Mouse (Mus musculus) forebrain, embryonic 11.5 days (tissue): ENCODE results near the gene Dusp27. TPM values are rescaled to one million over a fixed set of nuclear protein-coding genes. Genes with fewer than 3 reads are reported as not detected.
A peak's percentile ranks its signal among the peaks of the same experiment; 100 is the strongest.

Source experiments
- ATAC-seq: fragments of 200-750 bp; cut with Nextera tagmentation; replicated peaks from 2 replicates; pipeline ENCODE4 v1.8.0; 2017; ENCODE audit warnings: moderate TSS enrichment; ENCODE audit not compliant: low FRiP score
- DNase-seq: peaks from one replicate; pipeline ENCODE4 v3.0.0-alpha.2; 2017; ENCODE audit warnings: low spot score
- H3K27ac ChIP-seq: fragments of 300-500 bp; sonication (generic); 2 replicates; pipeline ENCODE4 v1.5.1; 2014; ENCODE audit warnings: low read depth, low read length
- H3K27me3 ChIP-seq: fragments of 300-500 bp; sonication (generic); 2 replicates; pipeline ENCODE4 v1.6.1; 2014; ENCODE audit warnings: mild to moderate bottlenecking, low read length, mixed read lengths; ENCODE audit not compliant: control insufficient read depth, insufficient read depth
- H3K36me3 ChIP-seq: fragments of 300-500 bp; sonication (generic); 2 replicates; pipeline ENCODE4 v1.6.1; 2014; ENCODE audit warnings: mild to moderate bottlenecking, low read length, moderate library complexity, mixed read lengths; ENCODE audit not compliant: control insufficient read depth, insufficient read depth
- H3K4me1 ChIP-seq: fragments of 300-500 bp; sonication (generic); replicated peaks from 2 replicates; pipeline ENCODE4 v1.6.1; 2014; ENCODE audit warnings: low read length, mixed read lengths; ENCODE audit not compliant: control insufficient read depth, insufficient read depth
- H3K4me2 ChIP-seq: fragments of 300-500 bp; sonication (generic); 2 replicates; pipeline ENCODE4 v1.6.1; 2014; ENCODE audit warnings: low read depth, mild to moderate bottlenecking, low read length, moderate library complexity, mixed read lengths; ENCODE audit not compliant: severe bottlenecking
- H3K4me3 ChIP-seq: fragments of 300-500 bp; sonication (generic); 2 replicates; pipeline ENCODE4 v1.5.1; 2014; ENCODE audit warnings: low read depth, low read length
- H3K9ac ChIP-seq: fragments of 300-500 bp; sonication (generic); 2 replicates; pipeline ENCODE4 v1.6.1; 2014; ENCODE audit warnings: low read length
- H3K9me3 ChIP-seq: fragments of 300-500 bp; sonication (generic); 2 replicates; pipeline ENCODE4 v1.6.1; 2016; ENCODE audit warnings: low read length, mixed read lengths; ENCODE audit not compliant: control insufficient read depth
- WGBS: fragments of 180-500 bp; shearing (Covaris S2); extraction: QIAGEN DNeasy Blood & Tissue Kit; methylation state at CpG from one replicate; pipeline ENCODE4 v1.1.7; 2014; 5-methylcytosine and 5-hydroxymethylcytosine counted together
- polyA plus RNA-seq: library from polyadenylated mRNA; unstranded; fragments of >200 nt; fragmentation: Nextera tagmentation; extraction: Ambion mirVana; gene quantifications from 2 replicates; pipeline ENCODE4 v1.2.1, GENCODE M21; 2014

Dusp27 gene
- 1.8 and 2.2 TPM in 2 replicates for polyA plus RNA-seq

- DNase-seq = peak; percentile 35
- H3K4me2 ChIP-seq = 0 out of 2 replicates have a peak within 1 kb of the TSS, but pooled peaks have one; percentile 1
These were observed at the start of gene Dusp27 for GRCm38 (mm10) chr1:166127719-166128118. Gene Dusp27 (minus strand): TSS chr1:166127922.

DNA sequence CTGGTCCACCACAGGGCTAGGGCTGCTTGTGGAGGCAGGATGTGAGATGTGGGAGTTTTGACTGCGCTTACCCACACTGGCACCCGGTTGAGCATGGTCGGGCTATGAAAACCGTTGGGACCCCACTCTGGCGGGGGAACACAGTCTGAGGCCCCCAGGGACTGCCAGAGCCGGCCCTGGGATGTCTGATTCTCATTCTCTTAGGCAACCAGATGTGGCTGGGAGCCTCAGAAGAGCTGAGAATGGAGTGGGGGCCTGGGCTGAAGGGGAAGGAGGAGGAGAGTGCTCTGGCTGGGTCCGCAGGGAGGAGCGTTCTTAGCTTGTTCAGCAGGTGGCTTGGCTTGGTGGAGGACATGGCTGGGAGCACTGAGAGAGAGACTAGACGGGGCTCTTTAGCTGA, 45.9 kb upstream of the Dusp27 start:
- H3K4me3 ChIP-seq = no peak overlapping the region
- no peaks in the 10 kb centered on the region for H3K9me3 ChIP-seq
- no peaks in the 10 kb centered on the region for H3K27me3 ChIP-seq
- WGBS = 77% methylated on average over 9 of the region's 9 CpGs
- no peak overlapping the region for H3K4me2 ChIP-seq
- H3K4me1 ChIP-seq = no peaks in the 10 kb centered on the region
- H3K9ac ChIP-seq = no peak overlapping the region
- no peak overlapping the region for H3K27ac ChIP-seq
- DNase-seq (peak; percentile 42), ATAC-seq (no peak)
- no peaks in the 10 kb centered on the region for H3K36me3 ChIP-seq

More at GRCm38 (mm10) chr1:166127719-166128118, at the start of gene Dusp27:
- WGBS = 52% methylated on average over 4 of the region's 4 CpGs
- H3K4me3 ChIP-seq = no peak within 1 kb of the TSS
- H3K9me3 ChIP-seq = no peaks in the 10 kb centered on the region; the same call in 1 of the 2 replicates
- no peak within 1 kb of the TSS for H3K27ac ChIP-seq
- no peaks in the 10 kb centered on the region for H3K4me1 ChIP-seq
- H3K36me3 ChIP-seq = no peaks in the 10 kb centered on the region
- no peak within 1 kb of the TSS for H3K9ac ChIP-seq
- ATAC-seq = no peak
- H3K27me3 ChIP-seq = no peaks in the 10 kb centered on the region

GRCm38 (mm10) chr1:166172992-166173391, 45.3 kb upstream of the Dusp27 start:
- Histone ChIP-seq H3K4me1 (no peaks in the 10 kb centered on the region), H3K4me3 (no peak overlapping the region), H3K27ac (no peak overlapping the region), H3K27me3 (no peaks in the 10 kb centered on the region), H3K4me2 (no peak overlapping the region), H3K36me3 (no peaks in the 10 kb centered on the region), H3K9ac (no peak overlapping the region), H3K9me3 (no peaks in the 10 kb centered on the region)
- WGBS = 92% methylated on average over 3 of the region's 3 CpGs
- DNase-seq = peak; percentile 30
- ATAC-seq = no peak

DNA sequence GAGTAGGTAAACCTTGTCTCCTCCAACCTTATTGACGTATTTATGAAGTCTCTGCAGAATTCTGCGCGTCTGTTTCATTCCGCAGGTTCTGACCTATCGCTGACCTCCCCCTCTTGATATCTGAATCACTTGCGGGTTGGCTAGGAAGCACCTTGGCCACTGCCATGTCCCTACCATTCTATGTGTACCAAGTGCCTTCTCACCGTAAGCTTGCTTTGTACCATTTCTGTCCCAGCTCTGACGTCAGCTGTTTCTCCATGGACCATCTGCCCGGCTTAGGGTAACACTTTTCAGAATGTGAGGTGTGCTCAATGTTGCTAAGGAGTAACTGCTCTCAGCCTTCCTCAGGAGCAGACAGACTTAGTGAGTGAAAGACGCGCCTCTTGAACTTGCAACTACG, 43.1 kb upstream of the Dusp27 start:
- Histone ChIP-seq H3K27ac (no peak overlapping the region), H3K27me3 (no peaks in the 10 kb centered on the region), H3K4me1 (no peaks in the 10 kb centered on the region), H3K36me3 (no peaks in the 10 kb centered on the region), H3K9ac (no peak overlapping the region), H3K9me3 (no peaks in the 10 kb centered on the region), H3K4me3 (no peak overlapping the region), H3K4me2 (no peak overlapping the region)
- DNase-seq (no peak), ATAC-seq (no peak)
- 94% methylated on average over 12 of the region's 12 CpGs for WGBS

DNA sequence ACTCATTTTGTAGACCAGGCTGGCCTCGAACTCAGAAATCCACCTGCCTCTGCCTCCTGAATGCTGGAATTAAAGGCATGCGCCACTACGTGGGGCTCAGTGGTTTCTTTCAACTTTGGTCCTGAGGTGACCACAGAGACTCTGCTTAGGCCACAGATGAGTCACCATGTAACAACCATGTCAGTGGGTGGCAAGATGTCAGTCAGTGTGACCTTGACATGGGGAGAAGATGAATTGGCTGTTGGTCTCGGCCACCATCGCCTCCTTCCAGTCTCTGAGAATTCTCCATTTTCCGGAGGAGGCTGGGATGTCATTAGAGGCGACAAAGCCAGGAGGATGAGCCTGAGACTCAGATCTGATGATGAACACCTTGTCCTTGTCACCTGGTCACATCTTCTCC, 42.0 kb upstream of the Dusp27 start:
- 92% methylated on average over 7 of the region's 7 CpGs for WGBS
- Histone ChIP-seq H3K9ac (no peak overlapping the region), H3K4me1 (no peaks in the 10 kb centered on the region), H3K4me2 (no peak overlapping the region), H3K4me3 (no peak overlapping the region), H3K9me3 (no peaks in the 10 kb centered on the region), H3K36me3 (no peaks in the 10 kb centered on the region), H3K27me3 (no peaks in the 10 kb centered on the region), H3K27ac (no peak overlapping the region)
- no peak for ATAC-seq
- no peak for DNase-seq

GRCm38 (mm10) chr1:166168017-166168416, 40.3 kb upstream of the Dusp27 start:
- H3K27ac ChIP-seq = no peak overlapping the region
- no peak overlapping the region for H3K4me3 ChIP-seq
- H3K9ac ChIP-seq = no peak overlapping the region
- ATAC-seq = no peak
- no peak overlapping the region for H3K4me2 ChIP-seq
- no peaks in the 10 kb centered on the region for H3K36me3 ChIP-seq
- H3K9me3 ChIP-seq = no peaks in the 10 kb centered on the region
- 96% methylated on average over 7 of the region's 7 CpGs for WGBS
- DNase-seq = no peak
- no peaks in the 10 kb centered on the region for H3K27me3 ChIP-seq
- H3K4me1 ChIP-seq = no peaks in the 10 kb centered on the region

GRCm38 (mm10) chr1:166167405-166167804, 39.7 kb upstream of the Dusp27 start:
- DNase-seq = no peak
- Histone ChIP-seq H3K4me1 (no peaks in the 10 kb centered on the region), H3K27ac (no peak overlapping the region), H3K9me3 (no peaks in the 10 kb centered on the region), H3K36me3 (no peaks in the 10 kb centered on the region), H3K27me3 (no peaks in the 10 kb centered on the region), H3K4me2 (no peak overlapping the region), H3K9ac (no peak overlapping the region), H3K4me3 (no peak overlapping the region)
- 81% methylated on average over 4 of the region's 4 CpGs for WGBS
- no peak for ATAC-seq

GRCm38 (mm10) chr1:166165159-166165558, 37.4 kb upstream of the Dusp27 start:
- H3K27me3 ChIP-seq = no peaks in the 10 kb centered on the region
- H3K9ac ChIP-seq = no peak overlapping the region
- H3K27ac ChIP-seq = no peak overlapping the region
- H3K9me3 ChIP-seq = no peaks in the 10 kb centered on the region
- no peaks in the 10 kb centered on the region for H3K36me3 ChIP-seq
- 91% methylated on average over 9 of the region's 9 CpGs for WGBS
- ATAC-seq (no peak), DNase-seq (no peak)
- no peak overlapping the region for H3K4me3 ChIP-seq
- H3K4me1 ChIP-seq = no peaks in the 10 kb centered on the region
- no peak overlapping the region for H3K4me2 ChIP-seq

- H3K4me3 ChIP-seq = no peak overlapping the region
- no peak for DNase-seq
- no peaks in the 10 kb centered on the region for H3K36me3 ChIP-seq
- H3K4me2 ChIP-seq = no peak overlapping the region
- no peaks in the 10 kb centered on the region for H3K27me3 ChIP-seq
- H3K4me1 ChIP-seq = no peaks in the 10 kb centered on the region
- H3K9ac ChIP-seq = no peak overlapping the region
- H3K9me3 ChIP-seq = no peaks in the 10 kb centered on the region
- no peak overlapping the region for H3K27ac ChIP-seq
- WGBS = 92% methylated on average over 14 of the region's 14 CpGs
- no peak for ATAC-seq
These were observed 36.9 kb upstream of the Dusp27 start for GRCm38 (mm10) chr1:166164580-166164979.
